Mouse (Mus musculus) adrenal gland, postnatal 36 days (tissue): ENCODE results near the gene Yipf2. TPM values are rescaled to one million over a fixed set of nuclear protein-coding genes. Genes with fewer than 3 reads are reported as not detected.
"Not testable (repeated sequence)": the region's sequence is repeated elsewhere in the genome, so short reads cannot be mapped to it uniquely, and the experiment has no call there.

ENCODE experiments used
- DNase-seq, 2 experiments: peaks; one replicate each; pipeline ENCODE4 v3.0.0; 2021; ENCODE audit warnings: mixed read lengths in 1 of 2
- total RNA-seq, 2 experiments: library from RNA; stranded (reverse); gene quantifications; 2 replicates each; pipeline ENCODE4 v1.2.3; 2021

The Yipf2 gene
- total RNA-seq, 2 experiments from 2014 or later = 23.3 to 39.1 TPM

DNA sequence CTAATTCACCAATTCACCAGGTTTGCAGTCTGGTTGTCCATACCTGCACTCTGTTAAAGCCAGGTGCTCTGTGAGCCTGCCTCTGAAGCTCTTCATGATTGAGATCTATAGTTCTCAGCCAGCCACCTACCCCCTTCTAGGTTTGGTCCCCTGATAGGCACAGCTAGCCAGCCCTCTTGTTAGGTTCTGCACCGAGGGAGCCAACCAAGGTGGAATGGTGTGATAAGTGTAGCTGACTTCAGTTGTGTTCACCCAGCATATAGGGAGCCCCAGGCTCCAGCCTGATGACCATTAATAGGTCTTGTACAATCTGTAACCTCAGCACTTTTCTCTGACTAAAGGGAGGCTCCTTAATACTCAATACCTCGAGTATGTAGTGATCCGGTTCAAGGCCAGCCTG lies 7.6 kb upstream of the Yipf2 start:
- DNase-seq = no peak

DNA sequence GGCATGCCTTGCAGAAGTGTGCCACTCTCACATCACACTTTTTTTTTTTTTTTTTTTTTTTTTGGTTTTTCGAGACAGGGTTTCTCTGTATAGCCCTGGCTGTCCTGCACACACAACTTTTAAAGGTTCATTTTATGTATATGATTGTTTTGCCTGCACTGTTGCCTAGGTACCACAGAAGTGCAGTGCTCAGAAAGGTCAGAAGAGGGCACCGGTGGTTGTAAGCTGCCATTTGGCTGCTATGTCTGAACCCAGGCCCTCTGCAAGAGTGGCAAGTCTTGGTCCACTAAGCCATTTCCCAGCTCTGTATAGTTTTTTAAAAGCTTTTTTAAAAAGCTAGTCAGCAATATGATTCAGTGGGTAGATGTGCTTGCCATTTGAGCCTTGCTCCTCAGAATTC lies 5.6 kb upstream of the Yipf2 start:
- peak in 1 of 2 experiments; percentile 37 for DNase-seq

GRCm38 (mm10) chr9:21594838-21595237 lies 2.2 kb upstream of the Yipf2 start:
- DNase-seq = no peak

DNA sequence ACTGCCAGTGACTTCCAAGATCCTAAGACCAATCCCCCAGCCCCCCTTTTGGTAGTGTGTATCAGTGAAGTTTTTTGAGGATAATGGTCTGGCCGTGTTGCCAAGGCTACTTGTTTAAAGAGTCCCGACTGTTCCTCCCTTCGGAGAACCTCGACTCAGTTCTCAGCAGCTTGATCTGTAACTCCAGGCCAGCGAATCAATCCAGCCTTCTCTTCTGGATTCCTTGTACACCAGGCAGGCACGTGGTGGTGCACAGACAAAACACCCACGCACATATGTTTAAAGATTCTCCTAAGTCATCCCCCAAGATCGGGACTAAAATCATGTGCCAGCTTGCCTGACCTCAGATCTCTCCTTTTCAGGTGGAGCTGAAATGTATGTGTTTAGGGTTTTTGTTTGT lies 1.7 kb upstream of the Yipf2 start:
- not testable (repeated sequence) for DNase-seq

- peak; percentile 78 to 79 for DNase-seq
Observed at GRCm38 (mm10) chr9:21593122-21593721, 594 bp upstream of the Yipf2 start.

DNA sequence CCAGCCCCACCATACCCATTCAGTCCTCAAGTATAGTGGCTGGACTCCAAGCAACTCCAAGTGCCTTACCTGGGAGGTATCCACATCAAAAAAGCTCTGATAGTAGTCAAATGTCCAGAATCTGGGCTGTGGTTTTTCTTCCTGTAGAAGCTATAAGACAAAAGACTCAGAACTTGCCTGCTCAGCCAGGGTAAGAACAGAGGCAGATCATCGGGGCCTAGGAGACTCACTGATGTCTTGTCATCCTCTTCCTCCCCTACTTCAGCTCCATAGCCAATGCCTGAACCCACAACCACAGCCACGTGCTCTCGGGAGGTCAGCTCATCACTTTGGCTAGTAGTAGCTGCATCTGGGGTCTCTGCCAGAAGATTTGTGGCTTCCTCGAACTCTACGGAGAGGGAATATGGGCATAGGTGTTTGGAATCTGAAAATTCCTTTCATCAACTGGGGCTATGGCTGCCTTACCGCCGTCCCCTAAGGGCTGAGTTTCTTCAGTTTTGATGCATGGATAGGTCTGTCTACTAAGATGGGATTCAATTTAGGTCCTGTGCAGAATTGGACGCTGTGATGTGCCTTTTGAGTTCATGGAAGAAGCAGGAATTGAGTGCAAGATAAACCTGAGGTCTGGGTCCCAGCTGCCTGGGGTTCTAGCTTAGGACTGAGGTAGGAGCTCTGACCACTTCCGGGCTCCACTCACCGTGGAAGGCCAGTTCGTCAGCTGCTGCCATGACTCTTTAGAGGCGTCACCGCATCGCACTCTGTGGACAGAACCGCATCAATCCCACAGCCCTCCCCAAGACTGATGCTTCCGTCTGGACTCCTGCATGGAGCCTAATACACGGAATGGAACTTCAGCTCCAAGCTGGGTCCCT lies 561 bp downstream of the Yipf2 start:
- no peak for DNase-seq

DNA sequence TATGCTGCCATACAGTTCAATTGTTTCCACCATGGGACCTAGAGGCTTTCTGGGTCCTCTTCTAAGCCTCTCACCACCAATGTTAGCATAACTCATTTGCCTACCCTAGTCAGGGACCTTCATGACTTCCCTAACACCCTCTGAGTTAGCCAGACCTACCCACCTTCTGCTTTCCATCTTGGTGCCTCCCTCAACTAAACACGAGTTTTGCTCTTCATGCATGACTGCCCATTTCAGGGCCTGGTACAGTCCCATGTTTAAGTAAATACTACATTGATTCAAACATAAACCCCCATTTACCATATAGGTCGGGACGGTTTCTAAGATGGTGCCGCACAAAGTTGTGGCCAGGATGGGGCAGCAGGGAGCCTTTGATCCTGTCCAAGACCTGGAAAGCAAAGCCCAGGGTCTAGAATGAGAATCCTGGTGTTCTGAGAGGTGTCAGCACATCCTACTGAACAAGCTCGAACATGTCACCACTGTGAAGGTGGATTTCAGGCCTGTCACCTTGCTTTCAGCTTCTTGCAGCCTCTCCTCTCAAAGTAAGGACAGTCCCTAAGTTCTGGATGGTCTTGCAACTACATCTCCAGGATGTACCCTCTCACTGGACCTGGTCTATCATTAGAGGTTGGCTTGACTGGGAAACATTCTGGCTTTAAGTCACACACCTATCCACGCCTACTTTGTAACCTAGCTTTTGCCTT lies 1.3 kb downstream of the Yipf2 start:
- no peak for DNase-seq

DNA sequence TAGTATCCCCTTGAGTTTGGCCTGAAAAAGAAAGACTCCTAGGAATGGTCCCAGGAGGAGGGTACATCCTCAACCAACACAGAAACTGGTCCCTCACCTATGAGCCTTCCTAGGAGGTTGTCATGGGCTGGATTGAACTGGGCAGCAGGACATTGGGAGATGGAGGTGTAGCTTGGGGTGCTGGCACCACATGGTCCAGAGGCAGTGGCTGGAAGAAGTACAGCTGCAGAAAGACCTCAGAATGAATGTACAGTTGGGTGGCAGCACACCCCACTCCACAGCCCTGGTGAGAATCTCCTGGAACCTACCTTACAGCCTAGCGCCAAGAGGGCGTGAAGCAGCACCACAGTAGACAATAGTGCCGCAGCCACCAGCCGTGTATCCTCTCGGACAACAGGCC lies 3.1 kb downstream of the Yipf2 start:
- no peak for DNase-seq

DNA sequence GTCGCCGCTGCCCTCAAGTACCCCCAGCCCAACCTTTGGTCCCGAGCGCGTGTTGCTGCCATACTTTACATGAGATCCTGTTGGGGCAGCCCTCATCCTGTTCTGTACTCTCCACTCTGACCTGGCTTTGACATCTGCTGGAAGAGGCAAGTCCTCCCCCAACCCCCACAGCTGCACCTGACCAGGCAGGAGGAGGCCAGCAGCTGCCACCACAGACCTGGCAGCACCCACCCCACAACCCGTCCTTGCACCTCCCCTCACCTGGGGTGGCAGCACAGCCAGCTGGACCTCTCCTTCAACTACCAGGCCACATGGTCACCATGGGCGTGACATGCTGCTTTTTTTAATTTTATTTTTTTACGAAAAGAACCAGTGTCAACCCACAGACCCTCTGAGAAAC lies 4.3 kb downstream of the Yipf2 start:
- no peak for DNase-seq

- DNase-seq = no peak
Observed at GRCm38 (mm10) chr9:21587678-21588349, 4.8 kb downstream of the Yipf2 start.

- DNase-seq = no peak
Observed at GRCm38 (mm10) chr9:21585401-21585800, 7.2 kb downstream of the Yipf2 start.

DNA sequence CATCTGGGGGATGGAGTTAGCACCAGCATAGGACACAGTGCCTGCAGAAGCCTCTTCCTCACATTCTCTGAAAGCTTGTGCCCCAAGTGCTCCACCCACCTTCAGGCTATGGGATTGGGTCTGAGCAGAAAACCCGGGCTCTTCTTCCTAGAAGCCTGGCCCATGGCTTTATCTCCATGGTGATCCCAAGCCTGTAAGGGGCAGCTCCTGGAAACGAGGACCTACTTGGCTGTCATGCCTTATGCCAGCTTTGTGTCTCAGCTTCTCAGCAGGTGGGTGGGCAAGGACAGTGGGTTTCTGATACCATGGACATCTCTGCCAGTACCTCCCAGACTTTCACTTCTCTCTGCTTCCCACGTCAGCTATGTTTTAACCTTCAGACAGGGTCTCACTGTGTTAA lies 14.4 kb downstream of the Yipf2 start:
- no peak for DNase-seq

DNA sequence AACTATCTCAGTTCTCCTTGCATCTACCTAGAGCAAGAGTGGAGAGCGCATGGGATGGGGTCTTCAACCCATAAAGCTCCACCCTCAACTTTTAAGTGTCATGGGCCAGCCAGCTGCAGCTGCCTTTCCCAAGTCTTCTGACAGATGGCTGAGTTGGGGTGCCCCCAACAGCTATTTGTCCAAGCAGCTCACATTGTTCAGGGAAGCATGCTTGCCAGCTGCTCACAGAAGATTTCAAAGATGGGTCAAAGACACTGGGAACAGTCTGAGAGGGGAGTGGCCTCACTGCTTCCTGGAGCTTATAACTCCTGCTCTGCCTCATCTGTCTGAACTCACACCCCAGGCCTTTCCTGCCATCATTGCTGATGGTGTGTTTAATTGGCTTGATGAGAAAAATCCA lies 16.3 kb downstream of the Yipf2 start:
- no peak for DNase-seq

DNA sequence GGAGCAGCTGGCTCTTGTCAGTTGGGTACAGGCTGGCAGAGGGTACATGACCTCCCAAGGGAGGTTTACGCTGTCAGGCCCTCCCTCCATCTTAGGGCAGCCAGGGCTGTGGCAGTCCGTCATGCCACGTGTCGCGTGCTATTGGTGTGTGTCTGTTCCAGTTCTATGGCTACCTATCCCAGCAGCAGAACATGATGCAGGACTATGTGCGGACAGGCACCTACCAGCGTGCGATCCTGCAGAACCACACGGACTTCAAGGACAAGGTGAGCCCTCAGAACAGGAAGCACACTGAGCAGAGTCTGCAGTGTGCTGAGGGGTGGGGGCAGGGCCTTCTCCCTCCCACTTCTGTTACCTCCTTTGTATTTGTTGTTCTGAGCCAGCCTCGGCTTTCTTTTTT lies 17.4 kb downstream of the Yipf2 start:
- no peak for DNase-seq

- no peak for DNase-seq
Observed at GRCm38 (mm10) chr9:21574012-21574801, 18.4 kb downstream of the Yipf2 start.

- no peak for DNase-seq
Observed at GRCm38 (mm10) chr9:21568657-21569255, 23.9 kb downstream of the Yipf2 start.

GRCm38 (mm10) chr9:21567051-21567450 lies 25.6 kb downstream of the Yipf2 start:
- DNase-seq = no peak

- no peak for DNase-seq
Observed at GRCm38 (mm10) chr9:21566538-21566937, 26.1 kb downstream of the Yipf2 start.

- DNase-seq = no peak
Observed at GRCm38 (mm10) chr9:21565004-21565586, 27.5 kb downstream of the Yipf2 start.

DNA sequence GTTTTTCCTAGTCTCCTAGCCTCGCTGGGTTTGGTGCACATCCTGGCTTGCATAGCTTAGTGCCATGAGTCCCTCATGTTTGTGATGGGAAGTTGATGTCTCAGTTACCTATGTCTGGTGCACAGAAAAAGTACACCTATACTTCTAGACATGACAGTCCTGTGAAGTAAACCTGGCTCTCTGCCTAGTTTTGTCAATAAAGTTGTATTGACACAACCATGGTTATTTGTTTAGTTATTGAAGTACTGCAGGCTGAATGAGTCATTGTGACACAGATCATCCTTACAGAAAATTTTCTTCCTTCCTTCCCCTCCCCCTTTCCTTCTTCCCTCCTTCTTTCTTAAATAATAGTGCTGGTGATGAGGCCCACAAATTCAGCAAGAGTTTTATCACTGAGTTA lies 28.2 kb downstream of the Yipf2 start:
- DNase-seq = no peak

DNA sequence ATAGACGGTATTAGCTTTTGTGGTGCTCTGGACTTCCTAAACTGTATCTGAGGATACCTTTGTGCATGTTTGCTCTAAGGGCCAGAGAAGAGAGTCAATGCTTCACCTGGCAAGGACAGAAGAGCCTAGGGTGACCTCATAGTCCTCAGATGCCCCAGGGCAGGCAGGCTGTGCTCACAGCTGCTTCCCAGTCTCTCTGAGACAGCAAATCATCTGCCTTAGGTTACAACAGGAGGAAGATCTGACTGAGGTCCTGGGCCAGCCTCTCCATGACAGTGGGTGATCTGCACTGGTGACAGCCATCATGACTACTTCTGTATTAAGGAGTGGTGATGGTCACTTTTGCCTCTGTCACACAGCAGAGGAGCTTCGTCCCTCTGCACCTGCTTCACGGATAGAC lies 33.5 kb downstream of the Yipf2 start:
- no peak for DNase-seq
